Mouse (Mus musculus): ENCODE results near the gene Bloc1s3.
"Not testable (repeated sequence)": the region's sequence is repeated elsewhere in the genome, so short reads cannot be mapped to it uniquely, and the experiment has no call there.

Gene Bloc1s3

DNA sequence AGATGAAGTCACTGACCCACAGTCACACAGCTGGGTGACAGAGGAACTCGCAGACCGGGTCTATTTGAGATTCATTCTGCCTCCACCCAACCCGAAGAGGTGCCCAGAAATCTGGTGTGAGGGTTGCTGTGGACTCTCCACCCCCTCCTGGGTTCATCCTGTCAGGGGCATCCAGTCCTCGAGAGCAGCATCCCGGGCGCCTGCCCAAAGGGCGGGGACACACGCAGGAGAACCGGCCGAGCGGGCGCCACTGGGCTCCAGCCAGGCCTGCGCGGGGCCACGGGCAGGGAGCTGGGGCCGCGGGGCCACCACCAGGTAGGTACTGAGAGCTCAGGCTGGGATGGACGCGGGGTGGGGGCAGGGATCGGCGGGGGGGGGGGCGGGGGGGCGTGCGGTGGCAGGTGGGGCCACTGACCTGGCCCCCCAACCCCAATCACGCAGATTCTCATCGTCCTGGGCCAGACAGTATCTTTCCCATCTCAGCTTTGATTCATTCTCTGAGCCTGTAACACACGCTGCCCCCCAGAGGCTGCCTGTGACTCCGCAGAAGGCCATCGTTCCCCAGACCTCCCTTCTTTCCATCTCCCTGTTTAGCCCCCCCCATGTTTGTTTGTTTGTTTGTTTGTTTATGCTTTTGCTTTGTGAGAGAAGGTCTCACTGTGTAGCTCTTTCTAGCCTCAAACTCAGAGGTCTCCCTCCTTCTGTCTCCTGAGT is 9.6 kb upstream of the Bloc1s3 start, which contains the start of gene Nkpd1:
Nkpd1 (plus strand) TSS at position 187 of the 714 bp plus-strand sequence.
- in situ Hi-C loops (cut with MboI, MseI), result no loop called here

DNA sequence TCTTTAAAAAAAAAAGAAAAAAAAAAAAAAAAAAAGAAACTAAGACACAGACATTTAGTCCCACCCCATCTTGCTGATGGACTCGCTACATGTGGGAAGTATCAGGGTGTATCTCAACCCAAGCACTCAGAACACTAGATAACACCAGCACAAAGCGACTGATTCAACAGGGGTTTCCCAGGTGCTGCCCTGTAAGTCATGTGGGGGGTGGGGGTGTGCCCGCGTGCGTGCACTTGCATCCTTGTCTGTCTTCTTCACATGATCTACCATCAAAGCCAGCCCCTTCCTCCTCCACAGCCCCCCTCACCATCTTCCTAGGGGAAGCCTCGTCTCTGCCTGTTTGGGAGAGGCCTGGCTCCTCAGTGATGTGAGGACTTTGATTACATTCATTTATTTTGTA is 4.2 kb upstream of the Bloc1s3 start:
- in situ Hi-C loops (cut with MboI, MseI), result no loop called here

- in situ Hi-C loops (cut with MboI, MseI), result not testable (repeated sequence)
These were observed 3.8 kb upstream of the Bloc1s3 start for GRCm38 (mm10) chr7:19511934-19512333.

DNA sequence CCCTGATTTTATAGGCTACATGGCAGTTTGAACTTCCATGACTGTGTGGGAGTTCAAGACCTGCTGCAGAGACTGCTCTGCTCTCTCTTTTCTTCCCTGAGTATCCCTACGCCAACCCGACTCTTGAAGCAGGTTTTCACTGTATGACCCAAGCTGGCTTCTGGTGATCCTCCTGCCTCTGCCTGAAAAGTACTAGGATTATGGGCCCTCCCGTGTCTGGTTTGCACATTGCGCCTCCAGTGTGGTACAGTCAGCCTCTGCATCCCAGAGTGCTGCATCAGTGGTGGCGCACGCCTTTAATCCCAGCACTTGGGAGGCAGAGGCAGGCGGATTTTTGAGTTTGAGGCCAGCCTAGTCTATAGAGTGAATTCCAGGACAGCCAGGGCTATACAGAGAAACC is 1.6 kb upstream of the Bloc1s3 start:
- in situ Hi-C loops (cut with MboI, MseI), result no loop called here

GRCm38 (mm10) chr7:19508924-19509568 is 879 bp upstream of the Bloc1s3 start:
- in situ Hi-C loops (cut with MboI, MseI), result no loop called here

- in situ Hi-C loops (cut with MboI, MseI), result no loop called here
These were observed 570 bp downstream of the Bloc1s3 start for GRCm38 (mm10) chr7:19507612-19507981.

DNA sequence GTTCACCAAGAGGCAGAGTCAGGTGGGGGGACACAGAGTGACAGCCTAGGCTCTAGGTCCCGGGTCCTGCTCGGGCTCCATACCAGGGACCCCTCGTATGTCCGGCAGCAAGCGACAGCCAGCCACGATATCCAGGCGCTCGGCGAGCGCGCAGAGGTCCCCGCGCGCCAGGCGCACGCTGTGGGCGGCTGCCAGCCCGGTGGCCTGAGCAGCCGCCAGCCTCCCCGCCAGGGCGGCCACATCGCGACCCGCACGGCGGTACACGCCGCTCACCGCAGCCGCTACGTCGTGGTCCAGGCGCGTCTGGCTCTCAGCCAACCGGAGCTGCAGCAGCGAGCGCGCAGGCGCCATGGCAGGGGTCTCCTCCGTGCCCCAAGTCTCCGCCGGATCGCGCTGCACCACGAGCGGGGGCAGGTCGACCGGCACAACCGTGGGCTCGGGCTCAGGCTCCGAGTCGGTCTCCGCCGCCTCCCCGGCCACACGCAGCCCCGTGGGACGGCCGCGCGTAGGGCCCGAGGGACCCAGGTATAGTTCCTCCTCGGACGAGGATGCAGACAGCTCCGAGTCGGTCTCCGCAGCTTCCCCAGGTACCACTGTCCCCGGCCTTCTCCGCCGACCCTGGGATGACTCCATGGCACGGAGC is 1.1 kb downstream of the Bloc1s3 start:
- in situ Hi-C loops (cut with MboI, MseI), result no loop called here

- in situ Hi-C loops (cut with MboI, MseI), result no loop called here
These were observed 1.8 kb downstream of the Bloc1s3 start for GRCm38 (mm10) chr7:19506326-19506725.

DNA sequence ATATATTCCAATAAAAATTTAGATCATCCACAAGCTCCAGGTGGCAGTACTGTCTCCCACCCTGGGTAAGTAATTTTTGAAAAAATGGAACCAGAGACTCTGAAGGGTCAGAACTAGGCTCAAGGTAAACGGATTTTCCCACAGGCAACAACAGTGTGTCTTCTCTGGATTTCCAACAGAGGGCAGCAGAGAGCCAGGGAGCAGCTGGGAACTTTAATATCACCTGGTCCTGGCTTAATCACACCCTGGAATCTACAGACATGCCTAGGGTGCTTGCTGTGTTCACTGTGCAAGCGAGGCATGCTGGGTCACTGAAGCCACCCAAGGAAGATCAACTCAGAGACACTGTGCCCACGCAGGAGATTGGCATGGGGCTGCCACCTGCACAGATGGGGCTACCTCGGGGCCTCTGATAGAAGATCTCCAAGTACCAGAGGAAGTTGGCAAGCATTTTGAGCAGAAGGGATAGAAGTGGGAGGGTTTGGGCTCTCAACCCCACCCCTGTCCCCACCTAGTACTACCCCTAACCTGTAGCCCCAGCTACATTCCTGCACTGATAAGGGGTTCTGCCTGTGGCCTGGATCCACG is 4.6 kb downstream of the Bloc1s3 start:
- in situ Hi-C loops (cut with MboI, MseI), result no loop called here

DNA sequence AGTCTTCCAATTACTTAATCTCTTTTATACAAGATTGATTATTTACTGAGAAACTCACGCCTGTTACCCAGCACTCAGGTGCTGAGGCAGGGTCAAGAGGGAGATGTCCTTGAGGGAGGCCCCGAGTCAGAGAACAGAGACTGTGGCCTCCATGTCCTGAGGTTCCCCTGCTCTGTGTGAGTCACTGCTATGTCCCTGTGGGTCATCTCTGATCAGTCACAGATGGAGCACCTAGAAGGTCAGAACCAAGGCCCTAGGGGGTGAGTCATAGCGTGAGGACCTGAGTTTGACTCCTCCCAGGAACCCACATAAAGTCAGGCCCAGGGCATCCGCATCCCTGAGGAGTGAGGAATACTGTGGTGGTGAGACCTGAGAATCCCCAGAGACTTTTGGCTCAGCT is 6.5 kb downstream of the Bloc1s3 start:
- in situ Hi-C loops (cut with MboI, MseI), result no loop called here

DNA sequence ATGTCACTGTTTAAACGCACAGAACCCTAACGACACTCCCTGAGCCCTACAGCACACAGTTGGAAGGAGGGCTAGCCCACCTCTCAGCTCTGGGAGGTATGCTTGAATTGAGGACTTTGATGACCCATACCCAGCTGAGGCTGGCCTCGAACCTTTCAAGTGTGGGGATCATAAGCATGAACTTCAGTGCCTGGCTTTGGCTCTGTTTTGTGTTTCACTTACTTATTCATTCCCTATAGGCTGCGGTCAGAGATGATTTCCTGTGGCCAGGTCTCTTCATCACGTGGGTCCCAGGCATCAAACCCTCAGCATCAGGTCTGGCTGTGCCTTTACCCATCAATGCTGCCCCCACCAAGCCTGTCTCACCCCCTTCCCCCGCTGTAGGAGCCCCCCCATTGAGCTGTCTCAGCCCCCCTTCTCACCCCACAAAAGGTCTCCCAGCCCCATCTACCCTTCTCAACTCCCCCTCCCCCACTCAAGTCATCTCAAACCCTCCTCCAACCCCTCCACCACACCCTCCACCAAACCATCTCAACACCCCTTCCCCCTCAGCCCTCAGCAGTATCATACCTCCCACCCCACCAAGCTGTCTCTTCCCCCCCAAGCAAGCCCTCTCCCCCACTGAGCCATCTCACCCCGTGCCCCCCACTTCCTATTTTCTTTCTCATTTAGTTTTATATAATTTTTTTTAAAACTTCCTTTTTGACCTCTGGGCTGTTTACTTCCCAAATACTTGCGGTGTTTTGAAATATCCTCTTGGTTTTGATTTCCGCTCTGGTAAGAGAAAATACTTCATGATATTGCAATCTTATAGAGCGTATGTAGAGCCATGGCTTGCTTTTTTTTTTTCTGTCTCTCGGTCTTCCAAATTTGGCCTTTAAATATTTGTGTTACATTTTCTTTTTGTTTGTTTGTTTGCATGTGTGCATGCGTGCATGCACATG is 7.5 kb downstream of the Bloc1s3 start:
- in situ Hi-C loops (cut with MboI, MseI), result no loop called here

DNA sequence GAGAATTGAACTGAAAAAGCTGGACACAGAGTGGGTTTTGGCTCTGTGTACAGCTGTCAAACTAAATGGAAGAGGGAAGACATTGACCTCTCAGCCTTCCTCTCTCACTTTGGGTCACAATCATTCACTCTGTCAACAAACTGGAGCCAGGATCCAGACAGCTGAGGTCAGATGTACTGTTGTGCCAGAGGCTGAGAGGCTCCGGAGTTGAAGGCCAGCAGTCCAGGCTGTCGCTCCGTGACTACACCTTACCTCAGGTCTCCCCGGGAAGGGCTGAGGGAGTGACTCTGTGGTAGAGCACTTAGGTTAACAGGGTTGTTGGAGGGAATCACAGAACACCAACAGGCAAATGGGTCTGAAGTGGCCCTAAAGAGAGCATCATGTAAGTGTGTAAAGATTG is 9.8 kb downstream of the Bloc1s3 start:
- in situ Hi-C loops (cut with MboI, MseI), result loop anchor here (5.0 kb wide), 1 partner anchor 86 kb away; no protein-coding TSS in a partner anchor

- in situ Hi-C loops (cut with MboI, MseI), result loop anchor here (5.0 kb wide), 1 partner anchor 84 kb away; no protein-coding TSS in a partner anchor
These were observed 12.0 kb downstream of the Bloc1s3 start for GRCm38 (mm10) chr7:19496214-19496555.

GRCm38 (mm10) chr7:19495521-19496213 is 12.5 kb downstream of the Bloc1s3 start:
- in situ Hi-C loops (cut with MboI, MseI), result loop anchor here (5.0 kb wide), 1 partner anchor 83 kb away; no protein-coding TSS in a partner anchor

DNA sequence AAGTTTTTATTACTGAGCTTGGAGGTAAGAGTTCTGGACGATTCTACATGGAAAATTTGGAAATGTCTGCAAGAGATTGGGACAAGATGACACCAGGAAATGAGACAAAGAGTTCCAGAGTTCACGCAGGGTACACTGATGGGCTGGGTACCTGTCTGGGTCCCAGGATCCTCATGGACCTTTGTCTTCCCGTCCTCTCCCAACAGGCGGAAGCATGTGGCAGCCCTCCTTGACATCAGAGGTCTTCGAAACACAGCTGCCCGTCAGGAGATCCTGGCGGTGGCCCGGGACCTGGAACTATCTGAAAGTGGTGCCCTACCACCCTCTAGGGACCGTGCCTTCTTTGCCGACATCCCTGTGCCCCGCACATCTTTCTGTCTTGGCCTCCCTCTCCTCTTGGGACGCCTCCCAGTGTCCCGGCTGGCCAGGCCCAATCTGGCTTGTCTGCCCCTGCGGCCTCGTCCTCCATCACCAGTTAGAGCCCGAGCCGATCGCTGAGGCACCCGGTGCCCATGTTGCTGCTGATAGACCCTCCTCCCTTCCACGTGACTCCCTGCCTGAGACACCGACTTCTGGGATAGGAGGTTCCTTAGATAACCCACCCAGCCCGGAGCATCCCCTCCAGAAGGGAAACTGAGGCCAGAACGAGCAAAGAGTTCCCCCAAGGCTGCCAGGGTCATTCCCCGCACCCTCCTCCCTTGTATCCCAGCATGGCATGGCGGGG is 13.3 kb downstream of the Bloc1s3 start:
- in situ Hi-C loops (cut with MboI, MseI), result loop anchor here (5.0 kb wide), 1 partner anchor 83 kb away; no protein-coding TSS in a partner anchor

GRCm38 (mm10) chr7:19491731-19492130 is 16.4 kb downstream of the Bloc1s3 start:
- in situ Hi-C loops (cut with MboI, MseI), result no loop called here

- in situ Hi-C loops (cut with MboI, MseI), result no loop called here
These were observed 18.6 kb downstream of the Bloc1s3 start for GRCm38 (mm10) chr7:19489525-19489924.

DNA sequence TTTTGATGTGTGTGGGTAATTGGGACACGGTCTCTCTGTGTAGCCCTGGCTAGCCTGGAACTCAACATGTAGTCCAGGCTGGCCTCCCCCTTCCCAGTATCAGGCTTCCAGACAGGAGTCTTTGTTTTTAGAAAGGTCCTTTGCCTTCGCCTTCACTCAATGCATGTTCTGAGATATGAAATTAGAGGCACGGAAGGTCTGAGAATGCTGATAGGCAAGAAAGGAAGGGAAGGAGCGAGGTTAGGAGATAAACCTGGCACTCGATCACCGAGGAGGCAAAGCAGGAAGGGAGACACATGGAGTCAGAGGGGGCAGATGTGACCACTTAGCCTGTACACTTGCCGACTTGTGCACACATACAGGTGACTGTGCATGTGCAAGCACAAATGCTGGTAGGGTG is 21.6 kb downstream of the Bloc1s3 start:
- in situ Hi-C loops (cut with MboI, MseI), result no loop called here

DNA sequence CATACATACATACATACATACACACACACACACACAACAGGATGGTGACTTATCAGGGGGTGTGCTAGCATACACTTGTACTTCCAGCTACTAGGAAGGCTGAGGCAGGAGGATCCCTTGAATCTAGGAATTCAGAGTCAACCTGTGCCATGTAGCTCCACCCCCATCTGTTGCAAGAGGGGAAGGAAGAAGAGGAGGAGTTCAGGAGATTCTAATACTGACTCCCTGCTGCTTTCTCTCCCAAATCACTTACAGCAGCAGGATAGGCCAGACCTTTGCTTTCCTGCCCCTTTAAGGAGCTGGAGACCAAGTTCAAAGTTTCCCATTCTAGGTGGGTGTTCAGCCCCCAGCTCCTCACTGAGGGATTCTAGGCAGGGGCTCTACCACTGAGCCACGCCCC is 22.7 kb downstream of the Bloc1s3 start:
- in situ Hi-C loops (cut with MboI, MseI), result no loop called here

GRCm38 (mm10) chr7:19483281-19483680 is 24.9 kb downstream of the Bloc1s3 start:
- in situ Hi-C loops (cut with MboI, MseI), result no loop called here
